Mouse (Mus musculus) T-helper 2 cell (primary cell): ENCODE data around the gene 4930579F01Rik.

ENCODE experiments used
- in situ Hi-C: fragments of 300-600 bp; cut with MboI, MseI; formaldehyde crosslinking; loops from one replicate; pipeline ENCODE4 v1.15.1; 2025; ENCODE audit warnings: high pct_unique_total_duplicates

4930579F01Rik gene

DNA sequence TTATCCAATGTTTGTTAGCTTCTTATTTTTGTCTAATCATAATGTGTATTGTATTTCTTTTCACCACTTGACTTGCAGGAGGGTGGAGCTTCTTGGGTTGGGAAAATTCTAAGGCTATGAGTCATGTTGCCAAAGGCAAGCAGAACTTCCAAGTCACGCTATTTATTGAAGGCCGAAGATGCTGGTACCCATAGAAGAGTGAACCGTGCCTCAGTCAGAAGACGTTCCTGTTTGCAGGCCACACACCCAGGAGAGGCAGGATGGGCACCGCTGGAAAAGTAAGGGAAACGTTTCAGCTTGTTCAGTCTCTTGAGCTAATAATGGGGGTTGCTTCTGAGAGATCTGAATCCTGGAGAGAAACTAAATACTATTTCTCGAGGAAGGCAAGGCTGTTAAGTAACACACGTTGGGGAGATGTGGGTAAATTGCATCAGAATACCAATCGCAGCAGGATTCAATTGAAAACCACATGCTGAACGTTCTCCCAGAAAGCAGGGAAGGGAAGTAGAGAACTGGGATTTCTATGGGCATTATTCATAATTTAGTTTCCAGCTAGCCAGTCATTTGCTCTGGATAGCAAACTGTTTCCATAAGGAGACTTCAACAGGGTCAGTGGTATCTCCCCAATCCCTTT is 24.1 kb upstream of the 4930579F01Rik start, which contains the start of gene Adh7:
TSS of gene Adh7 (plus strand) at position 130 of the 634 bp plus-strand sequence.
- in situ Hi-C loops: no loop called here

DNA sequence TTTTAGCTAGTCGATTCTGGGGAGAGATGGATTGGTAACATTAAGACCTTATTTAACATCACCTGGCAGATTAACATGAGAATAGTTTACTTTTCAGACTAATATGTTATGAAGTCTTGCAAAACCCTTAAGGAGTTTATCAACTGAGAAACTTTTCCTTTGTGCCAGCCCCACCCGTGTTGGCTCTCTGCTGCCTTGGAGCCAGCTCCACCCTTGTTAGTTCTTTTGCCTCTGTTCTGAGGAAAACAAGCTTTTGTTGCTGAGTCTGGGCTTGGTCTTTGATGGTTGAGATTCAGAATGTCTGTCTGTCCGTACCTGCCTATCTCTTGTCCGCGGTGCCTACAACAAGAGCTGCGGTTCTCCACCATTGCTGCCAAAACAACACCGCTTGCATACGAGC is 22.5 kb upstream of the 4930579F01Rik start:
- in situ Hi-C loops: no loop called here

DNA sequence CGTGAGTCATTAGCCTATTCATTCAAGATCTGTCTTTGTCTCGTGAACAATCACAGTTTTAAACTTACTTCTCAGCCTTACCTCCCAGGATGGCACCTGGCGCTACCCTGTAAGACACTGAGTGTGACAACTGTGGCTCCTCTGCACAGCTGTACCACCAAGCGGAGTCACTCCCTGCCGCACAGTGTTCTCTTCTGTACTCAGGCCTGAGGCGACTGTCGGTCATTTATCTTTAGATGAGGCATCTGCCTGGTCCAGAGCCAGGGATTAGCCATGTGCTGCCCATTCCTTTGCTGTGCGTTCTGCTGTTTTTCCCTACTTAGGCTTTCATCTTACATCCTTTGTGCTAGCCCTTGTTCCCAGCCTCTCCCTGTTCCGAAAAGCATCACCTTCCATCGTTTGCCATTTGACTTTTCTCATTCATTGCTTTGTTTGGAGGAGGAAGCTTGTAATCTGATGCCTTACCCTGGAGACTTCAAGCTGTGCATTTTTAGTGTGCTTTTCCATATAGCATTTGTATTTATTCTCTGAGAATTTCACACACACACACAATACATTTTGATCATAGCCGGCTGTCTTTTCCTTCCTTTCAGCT is 21.9 kb upstream of the 4930579F01Rik start:
- in situ Hi-C loops: no loop called here

DNA sequence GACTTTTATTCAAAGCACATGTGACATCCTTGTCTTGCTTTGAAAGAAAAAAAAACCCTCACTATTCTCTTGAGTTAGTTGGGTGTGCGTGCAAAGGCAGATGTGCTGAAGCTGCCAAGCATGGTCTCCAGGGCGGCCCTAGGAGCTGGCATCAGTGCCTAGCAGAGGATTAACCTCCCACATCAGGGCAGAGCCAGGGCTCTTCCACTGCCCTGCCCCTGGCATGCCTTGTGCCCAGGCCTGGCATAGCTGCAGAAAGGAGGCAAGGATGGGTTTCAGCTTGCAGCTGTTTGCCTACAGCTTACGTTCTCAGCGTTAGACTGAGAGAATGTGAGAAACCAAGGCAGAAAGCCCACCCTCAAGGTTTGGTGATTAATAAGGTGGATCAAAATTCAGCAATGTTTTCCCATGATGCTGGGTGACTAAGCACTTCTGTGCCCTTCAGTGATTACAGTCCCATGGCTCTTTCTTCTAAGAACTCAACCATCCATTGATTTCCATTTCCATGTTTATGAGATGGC is 18.9 kb upstream of the 4930579F01Rik start:
- in situ Hi-C loops: no loop called here

DNA sequence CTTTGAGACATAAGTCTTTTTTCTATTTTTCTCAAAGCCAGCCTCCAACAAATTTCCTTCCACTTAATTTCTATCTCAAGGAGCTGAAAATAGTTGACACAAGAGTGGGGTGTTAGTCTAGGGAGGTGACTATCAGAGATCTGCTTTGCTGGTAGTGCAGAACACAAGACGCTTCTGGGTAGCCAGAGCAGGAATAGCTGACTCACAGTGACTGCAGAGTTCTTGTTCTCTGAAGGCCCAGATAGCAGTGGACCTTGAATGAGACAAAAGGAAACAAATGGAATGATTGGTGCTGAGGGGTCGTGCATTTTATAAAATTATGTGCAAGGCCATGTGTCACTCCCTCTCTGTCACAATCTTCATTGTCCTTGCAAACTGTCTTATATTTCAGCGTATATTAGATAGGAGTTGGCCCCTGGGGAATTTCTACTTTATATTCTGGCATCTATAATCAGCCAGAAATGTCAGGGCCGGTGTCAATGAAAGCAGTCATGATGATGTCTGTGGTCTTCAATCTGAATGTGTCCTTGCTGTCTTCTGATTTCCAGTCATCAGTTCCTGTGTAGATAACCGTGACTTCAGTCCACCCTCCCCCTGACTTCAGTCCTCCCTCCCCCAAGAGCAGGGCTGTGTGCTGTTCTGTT is 16.9 kb upstream of the 4930579F01Rik start:
- in situ Hi-C loops: no loop called here

DNA sequence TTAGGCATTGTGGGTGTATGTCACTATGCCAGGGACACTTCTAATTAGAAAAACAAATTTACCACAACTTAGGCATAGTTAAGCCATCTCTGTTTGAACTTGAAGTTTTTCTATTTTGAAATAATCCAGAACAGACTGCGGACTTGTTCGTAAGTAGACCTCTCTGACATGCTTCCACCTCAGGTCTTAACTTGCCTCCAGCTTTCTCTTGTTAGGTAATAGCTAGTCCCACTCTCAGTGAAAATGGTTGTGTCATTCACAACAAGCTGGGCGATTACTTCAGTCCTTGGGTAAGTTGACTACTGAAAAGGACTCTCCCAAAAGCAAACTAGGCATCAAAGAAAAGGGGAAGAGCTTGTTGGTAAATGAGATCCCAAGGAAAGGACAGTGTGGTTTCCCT is 15.2 kb upstream of the 4930579F01Rik start:
- in situ Hi-C loops: no loop called here

DNA sequence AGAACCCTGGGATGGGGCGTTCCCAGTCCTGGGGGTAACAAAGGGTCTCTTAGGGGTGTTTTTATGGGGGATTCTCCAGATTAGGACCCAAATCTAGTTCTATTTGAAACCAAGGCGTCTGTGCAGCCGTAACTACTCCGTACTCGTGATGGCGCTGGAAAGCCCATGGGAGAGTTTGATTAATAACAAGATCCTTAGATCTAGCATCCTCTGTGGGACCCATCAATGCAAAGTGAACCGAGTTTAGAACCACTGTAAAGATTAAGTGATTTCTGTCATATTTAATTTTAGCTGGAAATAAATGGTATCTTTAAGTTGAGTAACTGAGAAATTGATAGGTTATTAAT is 5.1 kb upstream of the 4930579F01Rik start:
- in situ Hi-C loops: no loop called here

DNA sequence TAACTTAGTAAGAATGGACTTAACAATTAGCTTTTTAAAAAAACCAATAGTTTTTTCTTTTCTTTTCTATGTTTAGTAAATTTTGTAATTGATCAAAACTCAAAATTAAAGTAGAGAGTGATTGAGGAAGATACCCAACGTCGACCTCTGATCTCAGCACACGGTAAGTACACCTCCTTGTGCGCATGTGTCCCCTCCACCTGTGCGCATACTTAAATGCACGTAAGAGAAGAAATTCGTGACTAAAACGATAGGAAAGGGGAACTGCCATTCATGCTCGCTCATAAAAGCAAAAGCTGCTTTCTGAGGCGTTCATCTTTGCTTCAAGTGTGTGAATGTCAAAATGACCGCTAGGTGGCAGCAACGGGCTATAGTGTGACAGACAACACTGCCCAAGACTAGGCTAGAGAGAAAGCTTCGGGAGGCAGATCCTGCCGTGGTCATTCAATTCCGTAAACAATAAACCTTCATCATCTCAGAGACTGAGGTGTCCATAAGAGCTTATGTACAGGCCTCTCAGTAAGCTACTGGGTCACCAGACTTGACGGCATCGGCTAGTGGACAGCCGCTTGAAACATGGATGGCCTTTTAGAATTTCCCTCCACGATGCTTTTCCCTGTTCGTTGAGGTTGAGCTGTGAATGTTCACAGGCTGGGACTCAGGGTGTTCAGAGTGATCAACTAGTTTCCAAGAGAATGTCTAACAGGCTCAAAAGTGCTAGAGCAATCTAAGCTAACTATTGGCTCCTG is 4.5 kb upstream of the 4930579F01Rik start:
- in situ Hi-C loops: no loop called here

DNA sequence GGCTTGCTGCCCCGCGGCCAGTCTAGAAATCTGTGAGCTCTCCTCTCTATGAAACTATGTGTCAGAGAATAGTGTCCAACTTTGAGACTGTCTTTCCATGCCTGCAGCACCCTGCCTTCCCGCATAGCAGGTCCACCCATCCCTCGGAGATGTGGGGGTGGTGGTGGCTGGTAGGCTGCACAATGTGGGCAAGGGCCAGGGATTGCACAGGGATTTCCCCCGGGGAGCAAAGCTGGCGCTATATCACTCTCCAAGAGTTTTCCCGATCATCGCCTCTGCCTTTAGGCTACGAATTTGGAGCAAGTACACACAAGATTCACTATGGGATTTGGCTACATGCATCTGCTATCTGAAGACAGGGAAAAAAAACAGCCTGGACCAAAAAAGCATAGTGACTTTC is 3.9 kb upstream of the 4930579F01Rik start:
- in situ Hi-C loops: no loop called here

DNA sequence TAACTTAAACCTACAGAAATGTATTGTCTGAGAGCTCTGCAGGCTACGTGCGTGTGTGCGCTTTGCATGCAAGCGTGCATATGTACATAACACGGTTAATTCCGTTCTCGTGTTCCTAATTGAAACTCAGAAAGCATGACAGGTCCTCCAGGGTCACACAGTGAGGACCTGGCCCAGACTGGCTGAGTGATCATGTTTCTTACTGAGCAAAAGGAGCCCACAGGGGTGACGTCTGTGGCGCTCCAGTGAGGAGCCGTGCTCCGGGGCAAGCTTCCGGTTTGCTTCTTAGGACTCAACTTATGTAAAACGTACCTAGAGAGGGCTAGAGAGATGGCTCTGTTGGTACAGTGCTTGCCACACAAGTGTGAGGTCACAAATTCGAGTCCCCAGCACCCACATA is 3.5 kb upstream of the 4930579F01Rik start:
- in situ Hi-C loops: no loop called here

DNA sequence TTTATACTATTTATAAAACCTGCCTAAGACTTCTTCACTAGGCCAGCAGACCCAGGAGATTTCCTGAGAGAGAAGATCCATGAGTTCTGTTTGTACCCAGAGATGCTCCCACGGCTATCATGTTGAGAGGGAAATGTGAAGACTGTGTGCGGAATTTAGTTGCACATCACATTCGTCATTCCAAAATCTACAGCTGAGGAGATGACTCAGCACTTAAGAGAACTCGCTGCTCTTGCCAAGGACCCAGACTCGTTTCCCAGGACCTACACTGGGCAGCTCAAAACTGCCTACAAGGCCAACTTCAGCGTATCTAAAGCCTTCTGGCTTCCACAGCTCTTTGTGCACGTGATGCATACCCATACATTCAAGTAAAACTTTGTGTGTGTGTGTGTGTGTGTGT is 1.4 kb downstream of the 4930579F01Rik start:
- in situ Hi-C loops: no loop called here

DNA sequence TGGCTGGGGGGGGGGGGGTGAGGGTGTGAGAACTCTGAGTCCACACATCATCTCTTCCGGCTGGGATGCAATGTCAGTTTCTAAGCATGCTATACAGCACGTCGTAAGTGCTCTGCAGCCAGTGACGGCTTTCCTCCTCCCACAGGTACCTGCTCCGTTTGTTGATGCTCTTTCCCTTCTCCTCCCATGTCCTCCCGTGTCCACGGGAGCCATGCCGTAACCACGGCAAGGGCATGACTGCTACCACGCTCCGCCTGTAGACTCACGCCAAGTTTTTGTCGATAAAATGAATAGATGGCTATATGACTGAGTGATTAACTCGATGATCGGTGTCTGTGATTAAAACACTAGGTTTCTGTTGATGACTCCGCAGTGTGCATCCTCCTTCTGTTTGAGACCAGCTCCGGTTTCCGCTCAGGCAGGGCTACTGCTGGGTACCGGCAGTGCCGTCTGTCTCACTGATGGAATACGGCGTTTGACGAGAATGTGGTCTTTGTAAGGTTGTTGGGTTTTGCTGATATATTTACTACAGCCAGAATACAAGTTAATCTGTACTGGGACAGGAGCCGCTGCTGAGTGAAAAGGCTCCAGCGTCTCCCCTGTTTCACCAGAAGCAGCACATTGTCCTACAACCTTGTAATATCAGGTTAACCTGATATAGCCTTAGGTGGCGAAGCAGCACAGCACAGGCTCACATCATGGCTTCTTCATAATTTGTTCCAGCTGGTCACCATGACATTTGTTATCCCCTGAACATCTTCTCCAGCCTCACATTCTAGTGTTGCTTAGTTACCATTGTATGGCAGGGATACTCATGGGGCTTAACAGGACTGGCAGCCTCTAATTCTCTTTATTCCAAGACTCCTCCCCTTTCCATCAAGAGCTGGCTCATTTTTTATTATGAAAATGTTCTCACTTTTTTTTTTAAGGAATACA is 7.4 kb downstream of the 4930579F01Rik start:
- in situ Hi-C loops: no loop called here

DNA sequence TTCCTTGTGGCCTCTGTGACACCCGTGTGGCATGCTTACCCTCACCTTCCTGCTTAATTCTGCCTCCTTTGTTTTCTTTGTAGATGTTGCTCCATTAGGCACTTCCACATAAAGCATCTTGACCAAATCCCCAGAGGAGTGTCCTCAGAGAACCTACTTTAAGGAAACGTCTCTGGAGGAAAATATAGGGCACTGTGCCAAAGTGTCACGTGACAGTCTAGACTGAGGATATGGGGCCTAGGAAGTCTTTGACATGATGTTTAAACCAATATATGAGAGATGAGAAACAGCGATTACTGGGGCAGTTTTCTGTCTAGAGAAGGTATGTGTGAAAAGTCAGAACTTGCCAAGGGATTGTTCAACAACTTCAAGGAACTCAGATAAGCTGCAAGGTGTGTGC is 8.3 kb downstream of the 4930579F01Rik start:
- in situ Hi-C loops: no loop called here

DNA sequence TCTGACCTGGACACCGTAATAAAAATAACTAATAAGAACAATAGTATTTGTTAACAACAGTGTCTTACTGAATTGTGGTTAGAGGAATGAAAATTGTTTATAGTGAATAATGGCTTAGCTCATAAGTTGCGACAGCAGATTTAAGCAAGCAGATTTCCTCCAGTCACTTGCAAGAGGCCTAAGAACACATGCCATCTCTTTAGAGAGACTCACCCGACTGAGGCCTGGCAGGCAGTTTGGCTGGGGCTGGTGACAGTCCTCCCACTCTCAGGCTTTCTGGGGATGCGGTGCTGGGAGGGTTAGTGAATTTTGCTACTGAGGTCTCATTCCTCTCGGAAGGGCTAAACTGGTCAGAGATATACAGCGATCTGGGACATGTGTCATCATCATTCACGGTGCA is 10.3 kb downstream of the 4930579F01Rik start:
- in situ Hi-C loops: no loop called here

DNA sequence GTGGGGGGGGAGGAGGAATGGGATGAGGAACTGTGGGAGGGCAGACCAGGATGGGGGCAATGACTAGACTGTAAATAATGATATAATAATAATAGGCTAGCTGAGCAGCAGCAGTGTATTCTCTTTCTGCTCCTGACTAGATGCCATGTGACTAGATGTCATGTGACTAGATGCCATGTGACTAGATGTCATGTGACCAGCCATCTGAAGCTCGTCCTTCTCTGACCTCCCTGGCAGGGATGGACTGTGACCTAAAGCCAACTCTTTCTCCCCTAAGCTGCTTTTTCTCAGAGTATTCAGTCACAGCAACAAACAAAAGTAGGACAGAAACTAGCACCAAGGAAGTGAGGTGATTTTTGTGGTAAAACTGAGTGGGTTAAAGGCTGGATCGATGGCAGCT is 11.6 kb downstream of the 4930579F01Rik start:
- in situ Hi-C loops: no loop called here

DNA sequence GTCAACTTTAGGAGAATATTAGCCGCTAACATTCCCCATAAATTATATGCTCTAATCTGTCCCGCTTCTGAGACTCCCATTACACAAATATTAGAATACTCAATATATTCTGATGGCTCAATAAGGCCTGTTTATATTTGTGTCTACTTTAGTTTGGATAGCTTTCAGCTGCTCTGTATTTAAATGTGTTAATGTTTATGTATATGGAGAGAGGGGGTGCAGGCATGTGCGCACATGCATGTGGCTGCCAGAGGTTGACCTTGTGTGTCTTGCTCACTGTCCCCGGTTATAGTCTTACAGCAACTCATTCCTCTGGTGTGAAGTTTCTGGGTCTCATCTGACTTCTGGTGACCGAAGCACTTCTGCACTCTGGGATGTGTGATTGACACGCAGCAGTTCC is 18.1 kb downstream of the 4930579F01Rik start:
- in situ Hi-C loops: no loop called here

DNA sequence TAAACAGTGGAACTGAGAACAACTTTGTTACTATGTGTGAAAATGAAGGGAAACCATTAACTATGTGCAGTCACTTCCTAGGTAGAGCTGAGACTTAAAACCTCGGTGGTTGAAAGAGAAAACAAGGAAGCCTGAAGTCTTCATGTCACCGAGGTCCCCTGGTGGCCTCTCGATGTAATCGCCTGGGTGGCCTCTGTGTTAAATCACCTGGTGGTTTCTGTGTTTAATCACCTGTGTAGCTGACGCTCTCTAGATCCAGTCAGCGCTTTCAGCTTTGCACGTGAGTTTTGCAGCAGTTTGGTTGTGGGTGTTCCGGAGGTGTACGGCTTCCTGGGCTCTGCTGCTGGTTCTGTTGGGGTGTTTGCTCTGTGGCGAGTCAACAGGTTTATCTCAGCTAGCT is 20.3 kb downstream of the 4930579F01Rik start:
- in situ Hi-C loops: no loop called here

DNA sequence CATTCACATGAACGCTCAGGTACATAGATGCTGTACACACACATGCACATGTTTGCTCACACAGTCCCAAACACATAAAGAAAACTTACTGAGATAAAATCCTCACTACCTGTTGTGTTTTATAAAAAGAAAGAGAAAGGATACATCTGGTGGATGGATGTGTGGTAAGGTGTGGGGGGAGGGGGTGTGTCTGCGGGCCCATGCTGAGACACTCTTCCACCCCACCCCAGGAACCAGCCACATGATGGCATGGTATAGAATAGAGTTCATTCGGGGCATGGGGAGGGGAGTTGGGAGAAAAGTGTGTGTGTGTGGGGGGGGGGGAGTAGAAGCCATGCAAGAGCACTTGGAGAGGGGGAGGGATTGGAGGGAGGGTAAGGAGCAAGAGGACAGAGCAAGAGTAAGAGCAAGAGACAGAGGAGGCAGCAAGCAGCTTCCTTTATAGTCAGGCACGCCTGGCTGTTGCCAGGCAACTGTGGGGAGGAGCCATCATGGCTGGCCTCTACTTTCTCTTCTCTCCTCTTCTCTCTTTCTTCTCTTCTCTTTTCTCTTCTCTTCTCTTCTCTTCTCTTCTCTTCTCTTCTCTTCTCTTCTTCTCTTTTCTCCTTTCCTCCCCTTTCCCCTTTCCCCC is 31.0 kb downstream of the 4930579F01Rik start:
- in situ Hi-C loops: no loop called here

DNA sequence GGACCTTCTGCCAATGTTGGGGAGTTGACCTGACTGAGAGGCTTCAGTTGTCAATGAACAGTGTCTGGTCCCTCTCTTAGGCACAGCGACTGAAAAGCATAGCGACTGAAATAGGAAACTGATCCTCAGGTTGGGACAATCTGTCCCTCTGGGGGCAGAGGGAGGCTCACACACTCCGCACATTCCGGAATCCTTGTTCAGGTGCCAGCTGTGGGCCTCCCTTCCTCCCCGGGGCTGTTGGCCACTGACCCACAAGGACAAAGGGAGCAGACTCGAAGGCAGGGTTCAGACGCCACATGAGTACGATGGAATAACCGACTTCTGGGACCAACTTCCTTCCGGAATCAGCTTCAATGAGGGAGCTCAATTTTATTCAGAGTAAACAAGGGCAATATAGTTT is 32.0 kb downstream of the 4930579F01Rik start:
- in situ Hi-C loops: no loop called here

DNA sequence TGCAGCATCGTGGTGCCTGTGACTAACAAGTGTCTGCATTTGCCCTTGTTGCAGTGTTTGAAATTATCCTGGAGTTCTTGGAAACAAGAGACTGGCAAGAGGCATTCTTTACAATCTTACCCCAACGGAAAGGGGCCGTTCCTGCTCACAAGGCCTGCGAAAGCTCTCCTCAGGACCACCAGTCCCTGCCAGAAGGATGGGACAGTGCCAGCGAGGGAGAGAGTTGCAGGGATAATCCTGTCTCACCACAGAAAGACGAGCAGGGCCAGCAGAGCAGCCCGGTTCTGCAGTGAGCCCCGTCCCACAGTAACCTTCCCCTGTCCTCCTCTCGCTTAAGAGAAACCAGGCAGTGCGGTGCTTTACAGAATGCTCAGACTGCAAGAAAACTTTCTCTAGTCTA is 37.0 kb downstream of the 4930579F01Rik start:
- in situ Hi-C loops: no loop called here

DNA sequence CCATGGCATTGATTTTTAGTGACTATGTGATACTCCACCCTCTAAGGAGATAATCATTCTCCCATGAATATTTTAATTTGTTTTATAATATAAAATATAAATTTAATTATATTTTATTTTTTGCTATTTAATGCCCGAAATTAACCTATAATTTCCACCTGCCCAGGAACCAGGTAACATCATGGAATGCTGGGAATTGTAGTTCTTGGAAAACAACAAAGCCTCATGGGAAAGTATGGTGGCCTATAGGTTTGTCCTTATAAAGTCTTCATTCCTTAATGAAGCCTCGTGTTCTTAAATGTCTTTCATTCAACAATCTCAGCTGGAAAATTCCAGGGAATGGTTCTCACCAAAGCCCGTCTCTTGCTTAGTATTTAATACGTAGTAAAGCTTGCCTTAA is 38.6 kb downstream of the 4930579F01Rik start:
- in situ Hi-C loops: no loop called here
